Comparison of ENCODE assay signal across 18 mouse cellular contexts in the genomic region with DNA sequence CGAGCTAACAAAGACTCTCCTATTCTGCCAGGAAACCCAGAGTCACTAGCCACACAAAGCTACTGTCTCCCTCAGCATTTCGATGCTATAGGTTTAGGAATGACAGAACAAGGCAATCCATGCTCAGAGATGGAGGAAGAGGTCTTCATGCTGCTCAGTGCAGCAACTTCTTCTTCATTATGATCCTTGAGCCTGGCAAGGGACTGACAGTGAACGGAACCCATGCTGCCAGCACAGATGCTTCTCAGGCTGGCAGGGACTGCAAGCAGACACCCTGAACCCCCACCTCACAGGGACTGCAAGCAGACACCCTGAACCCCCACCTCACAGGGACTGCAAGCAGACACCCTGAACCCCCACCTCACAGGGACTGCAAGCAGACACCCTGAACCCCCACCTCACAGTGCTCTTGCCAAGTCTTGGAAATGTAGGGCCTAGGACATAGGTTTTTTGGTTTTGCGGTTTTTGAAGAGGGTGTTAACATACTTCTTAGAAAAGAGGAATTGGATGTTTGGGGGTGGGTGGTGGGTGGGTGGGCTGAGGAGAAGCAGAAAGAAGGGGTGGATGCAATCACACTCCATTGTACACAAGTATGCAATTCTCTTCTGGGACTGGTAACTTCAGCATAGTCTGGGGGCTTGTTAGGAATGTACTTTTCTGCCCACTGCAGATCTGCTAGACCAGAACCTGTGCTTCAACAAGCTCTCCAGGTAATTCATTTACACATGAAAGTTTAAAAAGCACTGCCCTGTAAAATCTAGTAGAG. TPM values are rescaled to one million over a fixed set of nuclear protein-coding genes. Genes with fewer than 3 reads are reported as not detected.
"Had no signal": no experiment of that assay in that cellular context is flagged by ENCODE, and none has a peak within 500 bp of the region (broad histone marks: within the 10 kb centered on the region; RNA-seq: fewer than 3 reads in every experiment).

No protein-coding gene starts in this region.

- H3K4me2 ChIP-seq: limb, embryonic 12.5 days; liver, embryonic 13.5 days; midbrain, embryonic 13.5 days; neural tube, embryonic 12.5 days had no signal

- H3K27me3 ChIP-seq: limb, embryonic 12.5 days; liver, embryonic 13.5 days; midbrain, embryonic 13.5 days; neural tube, embryonic 12.5 days had no signal

- H3K9me3 ChIP-seq: limb, embryonic 12.5 days; liver, embryonic 13.5 days; midbrain, embryonic 13.5 days; neural tube, embryonic 12.5 days had no signal

- H3K4me1 ChIP-seq: limb, embryonic 12.5 days; liver, embryonic 13.5 days; midbrain, embryonic 13.5 days; neural tube, embryonic 12.5 days had no signal

- H3K36me3 ChIP-seq: limb, embryonic 12.5 days; liver, embryonic 13.5 days; midbrain, embryonic 13.5 days; neural tube, embryonic 12.5 days had no signal

- DNase-seq: kidney, adult 18-20 months; kidney, postnatal 25 days; layer of hippocampus, adult 9-11 months; layer of hippocampus, postnatal 36 days; liver; liver, embryonic 13.5 days; liver, postnatal 0 days; lung, postnatal 14 days; right cerebral cortex, postnatal 4 days; spleen, adult 18-20 months; thymus, adult 18-20 months; thymus, postnatal 25 days had no signal

- ATAC-seq: hindbrain, postnatal 0 days; liver, postnatal 0 days; midbrain, embryonic 13.5 days had no signal

- H3K9ac ChIP-seq: limb, embryonic 12.5 days; liver, embryonic 13.5 days; liver, postnatal 0 days; midbrain, embryonic 13.5 days; neural tube, embryonic 12.5 days had no signal

- H3K4me3 ChIP-seq: limb, embryonic 12.5 days; liver, embryonic 13.5 days; midbrain, embryonic 13.5 days; myocyte; neural tube, embryonic 12.5 days had no signal

- H3K27ac ChIP-seq: hindbrain, postnatal 0 days; limb, embryonic 12.5 days; liver, embryonic 13.5 days; macrophage; midbrain, embryonic 13.5 days; neural tube, embryonic 12.5 days had no signal

RNA-seq across cellular contexts. Expression of a gene that starts 8.1 kb away (rescaled TPM):
- polyA plus RNA-seq: myocyte had no signal
